Mouse (Mus musculus) T-helper 17 cell (primary cell): Measurements from ENCODE around the gene Cttnbp2nl.

Experiments
- in situ Hi-C, 2 experiments: fragments of 300-600 bp; cut with MboI, MseI; formaldehyde crosslinking; loops; 1 replicate in 1 of 2; 2 replicates in 1 of 2; pipeline ENCODE4 v1.15.1; 2025; ENCODE audit warnings: high pct_unique_total_duplicates in 2 of 2

The Cttnbp2nl gene

GRCm38 (mm10) chr3:105059911-105060310 lies 7.0 kb upstream of the Cttnbp2nl start:
- in situ Hi-C loops = loop anchor here (5.0 to 10.0 kb wide), 3 partner anchors 68 to 278 kb away; partner anchors contain the start of genes Fam19a3 (in 2 of the 2), Ppm1j (in 2 of the 2) and Rhoc (in 1 of the 2)

GRCm38 (mm10) chr3:105058627-105059513 lies 5.9 kb upstream of the Cttnbp2nl start:
- in situ Hi-C loops = loop anchor here in 1 of 2 experiments (10.0 kb wide), 1 partner anchor 274 kb away; the partner anchor contains the start of genes Fam19a3, Ppm1j and Rhoc

- in situ Hi-C loops = loop anchor here in 1 of 2 experiments (10.0 kb wide), 1 partner anchor 271 kb away; the partner anchor contains the start of genes Fam19a3, Ppm1j and Rhoc
These were observed 2.7 kb upstream of the Cttnbp2nl start for GRCm38 (mm10) chr3:105055666-105056065.

GRCm38 (mm10) chr3:105054952-105055351 lies 2.0 kb upstream of the Cttnbp2nl start:
- in situ Hi-C loops = loop anchor here in 1 of 2 experiments (5.0 to 10.0 kb wide), 2 partner anchors 63 to 270 kb away; partner anchors contain the start of genes Fam19a3, Ppm1j and Rhoc

- in situ Hi-C loops = loop anchor here in 1 of 2 experiments (5.0 to 10.0 kb wide), 2 partner anchors 61 to 269 kb away; partner anchors contain the start of genes Fam19a3, Ppm1j and Rhoc
These were observed 704 bp upstream of the Cttnbp2nl start for GRCm38 (mm10) chr3:105053698-105054001.

GRCm38 (mm10) chr3:105052171-105052936 lies 592 bp downstream of the Cttnbp2nl start:
- in situ Hi-C loops = loop anchor here in 1 of 2 experiments (5.0 to 10.0 kb wide), 2 partner anchors 60 to 268 kb away; partner anchors contain the start of genes Fam19a3, Ppm1j and Rhoc

- in situ Hi-C loops = loop anchor here in 1 of 2 experiments (5.0 to 10.0 kb wide), 2 partner anchors 59 to 266 kb away; partner anchors contain the start of genes Fam19a3, Ppm1j and Rhoc
These were observed 1.8 kb downstream of the Cttnbp2nl start for GRCm38 (mm10) chr3:105051103-105051502.

- in situ Hi-C loops = loop anchor here in 1 of 2 experiments (5.0 to 10.0 kb wide), 2 partner anchors 58 to 265 kb away; partner anchors contain the start of genes Fam19a3, Ppm1j and Rhoc
These were observed 3.1 kb downstream of the Cttnbp2nl start for GRCm38 (mm10) chr3:105049848-105050247.

GRCm38 (mm10) chr3:105047616-105048015 lies 5.3 kb downstream of the Cttnbp2nl start:
- in situ Hi-C loops = no loop called here

GRCm38 (mm10) chr3:105046870-105047269 lies 6.1 kb downstream of the Cttnbp2nl start:
- in situ Hi-C loops = no loop called here

- in situ Hi-C loops = no loop called here
These were observed 9.2 kb downstream of the Cttnbp2nl start for GRCm38 (mm10) chr3:105043746-105044145.

GRCm38 (mm10) chr3:105040983-105041625 lies 11.8 kb downstream of the Cttnbp2nl start:
- in situ Hi-C loops = no loop called here

GRCm38 (mm10) chr3:105040002-105040401 lies 12.9 kb downstream of the Cttnbp2nl start:
- in situ Hi-C loops = no loop called here

GRCm38 (mm10) chr3:105037240-105037770 lies 15.6 kb downstream of the Cttnbp2nl start:
- in situ Hi-C loops = no loop called here

- in situ Hi-C loops = no loop called here
These were observed 16.6 kb downstream of the Cttnbp2nl start for GRCm38 (mm10) chr3:105036281-105036847.

- in situ Hi-C loops = no loop called here
These were observed 29.5 kb downstream of the Cttnbp2nl start for GRCm38 (mm10) chr3:105023371-105024005.

GRCm38 (mm10) chr3:105019826-105020692 lies 32.9 kb downstream of the Cttnbp2nl start:
- in situ Hi-C loops = no loop called here

- in situ Hi-C loops = no loop called here
These were observed 34.2 kb downstream of the Cttnbp2nl start for GRCm38 (mm10) chr3:105018783-105019105.
